Mouse (Mus musculus) lung, adult 2 months (tissue): Measurements from ENCODE around the gene Zfp941. TPM values are rescaled to one million over a fixed set of nuclear protein-coding genes. Genes with fewer than 3 reads are reported as not detected.
"Not testable (repeated sequence)": the region's sequence is repeated elsewhere in the genome, so short reads cannot be mapped to it uniquely, and the experiment has no call there.

Source experiments
- DNase-seq: peaks from one replicate; pipeline ENCODE4 v3.0.0; 2022
- H3K4me1 ChIP-seq: fragments of 200-500 bp; 2 replicates; pipeline ENCODE4 v1.6.1; 2011; ENCODE audit warnings: low read length; ENCODE audit not compliant: control insufficient read depth, insufficient read depth
- H3K4me3 ChIP-seq: fragments of 200-500 bp; replicated peaks from 2 replicates; pipeline ENCODE3; 2011; ENCODE audit warnings: low read depth, mild to moderate bottlenecking, control low read depth, low read length; ENCODE audit errors: extremely low read depth
- CTCF ChIP-seq: fragments of 200-500 bp; IDR thresholded peaks from 2 replicates; pipeline ENCODE4 v1.5.1; 2011; ENCODE audit warnings: mild to moderate bottlenecking, low read length, control low read depth; ENCODE audit not compliant: insufficient read depth
- POLR2A ChIP-seq: fragments of 200-500 bp; IDR thresholded peaks from 2 replicates; pipeline ENCODE4 v1.6.1; 2011; ENCODE audit warnings: low read depth, mild to moderate bottlenecking, control low read depth, low read length, borderline replicate concordance; ENCODE audit errors: extremely low read depth
- WGBS: fragments of 180-500 bp; shearing (Covaris S2); methylation state at CpG from one replicate; pipeline ENCODE4 v1.1.7; 2018; 5-methylcytosine and 5-hydroxymethylcytosine counted together
- polyA plus RNA-seq: library from polyadenylated mRNA; depleted of rRNA; stranded (reverse); fragments of >200 nt; gene quantifications from 2 replicates; pipeline ENCODE4 v1.2.3, GENCODE M21; 2012; rRNA removed

The Zfp941 gene
- polyA plus RNA-seq, 1 experiment: 0.19 TPM

DNA sequence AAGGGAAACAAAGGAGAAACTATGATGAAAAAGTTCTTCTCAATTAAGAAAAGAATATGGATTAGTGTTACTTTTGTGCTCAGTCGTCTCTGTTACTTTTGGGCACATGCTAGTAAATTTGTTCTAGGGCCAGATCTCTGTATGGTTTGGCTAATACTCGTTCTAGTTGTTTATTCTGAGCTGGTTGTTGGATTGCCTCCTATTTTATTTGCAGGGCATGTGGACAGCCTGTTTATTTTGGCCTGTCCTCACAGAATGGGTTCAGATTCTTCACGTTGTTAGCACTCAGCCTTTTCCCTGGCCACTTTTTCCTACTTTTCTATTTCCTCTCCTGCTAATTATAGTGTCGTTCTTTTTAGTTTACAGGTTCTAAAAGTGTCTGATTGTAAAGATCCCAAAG lies 28.4 kb downstream of the Zfp941 start:
- no peaks in the 10 kb centered on the region for H3K4me1 ChIP-seq

DNA sequence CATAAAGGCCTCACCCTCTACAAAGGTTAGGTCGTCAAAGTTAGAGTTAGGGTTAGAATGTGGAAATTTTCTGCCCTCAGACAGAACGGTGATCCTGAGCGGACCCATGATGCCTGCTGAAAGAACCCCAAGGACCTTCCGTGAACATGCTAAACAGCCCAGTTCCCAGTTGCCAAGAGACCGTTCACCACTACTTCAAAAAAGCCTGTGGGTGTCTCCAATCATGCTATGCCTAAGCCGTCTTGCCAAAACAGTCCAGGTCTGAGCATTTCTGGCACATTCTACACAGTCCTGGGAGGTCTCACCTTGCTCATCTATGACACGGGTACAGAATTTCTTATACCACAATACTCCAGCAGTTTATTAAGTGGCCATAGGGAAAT lies 33.9 kb downstream of the Zfp941 start:
- TF ChIP-seq POLR2A (no peak), CTCF (no peak)
- no peak overlapping the region for H3K4me3 ChIP-seq
- DNase-seq: no peak
- no peaks in the 10 kb centered on the region for H3K4me1 ChIP-seq
- WGBS: 83% methylated on average over 7 of the region's 7 CpGs

More for the DNA sequence above, 28.4 kb downstream of the Zfp941 start:
- TF ChIP-seq POLR2A (no peak), CTCF (no peak)
- DNase-seq: no peak
- H3K4me3 ChIP-seq: no peak overlapping the region
- WGBS: 30% methylated on average over 4 of the region's 4 CpGs

GRCm38 (mm10) chr7:140787406-140788052 lies 34.4 kb downstream of the Zfp941 start, which contains the start of gene Syce1:
Gene Syce1 (minus strand): TSS chr7:140787852.
- 77% methylated on average over 33 of the region's 33 CpGs for WGBS

GRCm38 (mm10) chr7:140780548-140780947 lies 41.4 kb downstream of the Zfp941 start:
- no peak for TF ChIP-seq POLR2A
- TF ChIP-seq CTCF: no peak
- H3K4me1 ChIP-seq: no peaks in the 10 kb centered on the region
- no peak for DNase-seq
- WGBS: 78% methylated on average over 4 of the region's 4 CpGs
- H3K4me3 ChIP-seq: no peak overlapping the region

More at GRCm38 (mm10) chr7:140787406-140788052, 34.4 kb downstream of the Zfp941 start, which contains the start of gene Syce1:
- no peak within 1 kb of the TSS for H3K4me3 ChIP-seq
- DNase-seq: no peak
- no peaks in the 10 kb centered on the region for H3K4me1 ChIP-seq
- no peak for TF ChIP-seq POLR2A
- TF ChIP-seq CTCF: no peak

GRCm38 (mm10) chr7:140765888-140766739 lies 55.9 kb downstream of the Zfp941 start:
- no peaks in the 10 kb centered on the region for H3K4me1 ChIP-seq
- no peak for TF ChIP-seq CTCF
- no peak for TF ChIP-seq POLR2A
- H3K4me3 ChIP-seq: no peak overlapping the region
- DNase-seq: no peak
- WGBS: 62% methylated on average over 12 of the region's 12 CpGs

DNA sequence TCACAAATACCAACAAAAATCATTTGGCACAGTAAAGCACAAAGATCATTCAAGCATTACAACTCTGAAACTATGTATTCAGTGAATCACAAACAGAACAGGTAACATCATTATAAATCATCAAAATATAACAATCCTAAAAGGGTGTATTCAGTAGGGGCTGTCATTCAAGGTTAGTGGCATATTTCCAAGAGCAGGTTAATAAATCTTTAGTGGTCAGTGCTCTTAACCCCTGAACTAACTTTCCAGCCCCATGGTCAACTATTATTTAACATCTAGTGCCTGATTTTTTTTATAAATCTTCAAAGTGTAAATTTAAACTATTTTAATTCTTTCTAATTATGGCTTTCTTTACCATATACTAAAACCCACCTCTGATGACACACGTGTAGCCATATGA lies 56.6 kb downstream of the Zfp941 start:
- not testable (repeated sequence) for DNase-seq, H3K4me1 ChIP-seq, H3K4me3 ChIP-seq
- 60% methylated on average over 1 of the region's 1 CpGs for WGBS

DNA sequence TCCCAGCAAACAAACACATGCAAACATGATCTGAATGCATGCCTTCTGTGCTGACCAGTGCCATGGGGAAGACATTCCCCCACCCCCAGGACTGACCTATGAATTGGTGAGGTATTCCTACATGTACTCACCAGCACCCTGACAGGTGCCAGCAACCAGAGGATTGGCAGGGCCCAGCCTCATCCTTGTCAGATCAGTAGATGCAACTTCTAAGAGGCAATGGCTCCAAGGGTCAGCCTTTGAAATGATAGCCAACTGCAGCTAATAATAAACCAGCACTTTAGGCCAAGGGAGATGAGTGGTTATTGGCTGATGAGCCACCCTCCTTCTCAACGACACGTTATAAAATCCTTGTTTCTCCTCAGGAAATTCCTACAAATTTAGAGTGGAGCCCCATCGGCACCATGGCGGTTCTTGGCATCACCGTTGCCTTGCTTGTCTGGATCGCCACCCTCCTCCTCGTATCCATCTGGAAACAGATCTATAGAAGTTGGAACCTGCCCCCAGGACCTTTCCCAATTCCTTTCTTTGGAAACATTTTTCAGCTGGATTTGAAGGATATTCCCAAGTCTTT lies 58.4 kb downstream of the Zfp941 start, which contains the start of gene Cyp2e1:
Cyp2e1 (plus strand) TSS at position 293 of the 574 bp plus-strand sequence.
- DNase-seq: no peak
- no peaks in the 10 kb centered on the region for H3K4me1 ChIP-seq
- H3K4me3 ChIP-seq: no peak within 1 kb of the TSS
- TF ChIP-seq CTCF (no peak), POLR2A (no peak)
- 80% methylated on average over 7 of the region's 7 CpGs for WGBS

GRCm38 (mm10) chr7:140760647-140761046 lies 61.3 kb downstream of the Zfp941 start:
- Histone ChIP-seq H3K4me1 (no peaks in the 10 kb centered on the region), H3K4me3 (no peak overlapping the region)
- DNase-seq: no peak
- TF ChIP-seq POLR2A (no peak), CTCF (no peak)

Other genes starting within 250 kb of the Zfp941 start
- not detected in 2 replicates for gene Olfr46, start 220.9 kb downstream of the Zfp941 start, polyA plus RNA-seq
- not detected in 2 replicates for gene Olfr61, start 193.2 kb downstream of the Zfp941 start, polyA plus RNA-seq
- not detected in 2 replicates for gene Olfr53, start 175.7 kb downstream of the Zfp941 start, polyA plus RNA-seq
- gene Olfr539, start 162.2 kb downstream of the Zfp941 start, polyA plus RNA-seq: not detected in 2 replicates
- not detected in 2 replicates for gene Olfr45, start 140.2 kb downstream of the Zfp941 start, polyA plus RNA-seq
- not detected in 2 replicates for gene Olfr541, start 124.9 kb downstream of the Zfp941 start, polyA plus RNA-seq
- 6.4 and 16.6 TPM in 2 replicates for gene Cyp2e1, start 58.4 kb downstream of the Zfp941 start, polyA plus RNA-seq
- 0.22 and 0.45 TPM in 2 replicates for gene Syce1, start 34.3 kb downstream of the Zfp941 start, polyA plus RNA-seq
- 19.7 and 23.3 TPM in 2 replicates for gene Urah, start 12.8 kb upstream of the Zfp941 start, polyA plus RNA-seq
- 45.0 and 76.2 TPM in 2 replicates for gene Scgb1c1, start 23.4 kb upstream of the Zfp941 start, polyA plus RNA-seq
- gene Odf3, start 25.6 kb upstream of the Zfp941 start, polyA plus RNA-seq: 0.24 TPM in 1 of 2 replicates, not detected in the other
- gene Gm45785, start 34.2 kb upstream of the Zfp941 start, polyA plus RNA-seq: 2.2 TPM in 1 of 2 replicates, not detected in the other
- 112 and 138 TPM in 2 replicates for gene Ric8a, start 34.8 kb upstream of the Zfp941 start, polyA plus RNA-seq
- 25.5 and 30.5 TPM in 2 replicates for gene Bet1l, start 35.4 kb upstream of the Zfp941 start, polyA plus RNA-seq
- 48.8 and 70.4 TPM in 2 replicates for gene Psmd13, start 59.8 kb upstream of the Zfp941 start, polyA plus RNA-seq
- 21.1 and 27.0 TPM in 2 replicates for gene Sirt3, start 60.1 kb upstream of the Zfp941 start, polyA plus RNA-seq
- gene Cox8b, start 78.3 kb upstream of the Zfp941 start, polyA plus RNA-seq: 46.7 and 104 TPM in 2 replicates
- gene Nlrp6, start 98.7 kb upstream of the Zfp941 start, polyA plus RNA-seq: 0.07 and 0.31 TPM in 2 replicates
- gene Pgghg, start 119.2 kb upstream of the Zfp941 start, polyA plus RNA-seq: 38.1 and 39.3 TPM in 2 replicates
- 3.2 and 5.2 TPM in 2 replicates for gene Ifitm5, start 128.1 kb upstream of the Zfp941 start, polyA plus RNA-seq
- gene Gm45717, start 133.8 kb upstream of the Zfp941 start, polyA plus RNA-seq: 0.63 TPM in 1 of 2 replicates, not detected in the other
- 1,180 and 1,190 TPM in 2 replicates for gene Ifitm2, start 133.8 kb upstream of the Zfp941 start, polyA plus RNA-seq
- gene Ifitm1, start 145.0 kb upstream of the Zfp941 start, polyA plus RNA-seq: 227 and 261 TPM in 2 replicates
- gene Ifitm3, start 188.6 kb upstream of the Zfp941 start, polyA plus RNA-seq: 560 and 814 TPM in 2 replicates
- 10.6 and 24.3 TPM in 2 replicates for gene Ifitm6, start 195.7 kb upstream of the Zfp941 start, polyA plus RNA-seq
- gene Gm17387, start 207.0 kb upstream of the Zfp941 start, polyA plus RNA-seq: not detected in 2 replicates
- 0.33 and 0.36 TPM in 2 replicates for gene B4galnt4, start 238.9 kb upstream of the Zfp941 start, polyA plus RNA-seq